Mouse (Mus musculus): Measurements from ENCODE around the gene Med1.
A peak's percentile ranks its signal among the peaks of the same experiment; 100 is the strongest.

Med1 gene

DNA sequence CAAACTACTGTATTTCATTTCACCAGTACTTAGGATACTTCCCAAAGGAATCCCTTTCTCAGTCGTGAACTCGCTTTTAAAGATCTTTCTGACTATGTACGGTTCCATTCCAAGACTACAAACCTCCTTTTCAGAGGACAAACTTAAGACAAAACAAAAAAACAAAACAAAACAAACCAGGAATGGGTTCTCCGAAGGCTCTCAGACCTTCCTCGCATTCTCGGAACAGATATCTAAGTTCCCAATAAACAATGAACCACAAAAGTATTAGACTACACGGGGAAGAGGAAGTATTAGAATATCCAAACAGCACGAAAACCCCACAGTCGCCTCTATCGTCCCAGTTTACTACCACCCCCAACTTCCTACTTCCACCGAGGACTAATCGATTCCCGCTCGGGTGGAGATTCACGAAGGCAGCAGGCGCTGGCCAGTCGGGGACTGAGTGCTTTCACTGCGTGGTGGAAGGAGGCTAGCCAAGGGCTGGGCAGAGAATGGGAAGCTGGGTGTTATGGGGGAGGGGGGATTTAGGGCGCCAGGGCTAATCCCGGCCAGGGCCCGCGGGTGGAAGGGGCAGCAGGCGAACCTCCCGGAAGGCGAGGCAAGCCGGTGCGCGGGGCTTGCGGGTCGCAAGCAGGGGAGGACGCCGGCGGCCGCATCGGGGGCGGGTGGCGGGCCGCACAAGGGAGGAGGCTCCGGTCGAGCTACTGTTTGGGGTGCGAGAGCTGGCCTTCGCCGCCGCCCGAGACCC is 44.4 kb downstream of the Med1 start:
- DNase-seq, result peak; percentile 48

DNA sequence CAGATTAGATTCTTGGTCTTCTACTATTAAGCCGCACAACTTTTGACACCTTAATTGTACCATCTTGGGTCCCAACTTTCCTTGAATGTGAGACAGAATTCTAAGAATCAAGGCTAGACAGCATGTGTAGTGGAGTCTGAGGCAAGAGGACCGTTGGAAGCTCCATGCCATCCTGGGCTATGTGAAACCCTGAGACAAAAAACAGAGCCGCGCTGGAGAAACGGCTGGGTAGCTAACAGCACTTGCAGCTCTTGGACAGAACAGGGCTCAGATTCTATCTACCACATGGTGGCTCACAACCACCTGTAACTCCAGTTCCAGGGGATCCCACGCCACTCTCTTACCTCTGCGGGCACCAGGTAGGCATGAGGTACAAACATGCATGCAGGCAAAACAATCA is 47.2 kb downstream of the Med1 start:
- no peak for DNase-seq

DNA sequence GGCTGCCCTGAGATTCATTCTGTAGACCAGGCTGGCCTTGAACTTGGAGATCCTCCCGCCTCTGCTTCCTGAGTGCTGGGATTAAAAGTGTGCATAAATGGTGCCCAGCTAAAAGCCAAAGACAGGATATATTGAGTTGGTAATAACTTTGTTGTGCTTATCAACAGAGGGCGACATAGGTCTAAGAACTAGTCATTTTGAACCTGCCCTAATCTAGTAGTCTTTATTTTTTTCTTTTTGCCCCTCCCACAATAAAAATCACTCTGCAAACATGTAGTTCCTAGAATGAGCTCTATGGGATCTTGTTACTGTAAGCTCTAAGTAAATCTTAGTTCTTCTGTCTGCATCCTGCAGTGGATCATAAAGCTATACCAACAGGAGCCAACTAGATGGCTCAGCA is 50.5 kb downstream of the Med1 start:
- DNase-seq, result no peak

DNA sequence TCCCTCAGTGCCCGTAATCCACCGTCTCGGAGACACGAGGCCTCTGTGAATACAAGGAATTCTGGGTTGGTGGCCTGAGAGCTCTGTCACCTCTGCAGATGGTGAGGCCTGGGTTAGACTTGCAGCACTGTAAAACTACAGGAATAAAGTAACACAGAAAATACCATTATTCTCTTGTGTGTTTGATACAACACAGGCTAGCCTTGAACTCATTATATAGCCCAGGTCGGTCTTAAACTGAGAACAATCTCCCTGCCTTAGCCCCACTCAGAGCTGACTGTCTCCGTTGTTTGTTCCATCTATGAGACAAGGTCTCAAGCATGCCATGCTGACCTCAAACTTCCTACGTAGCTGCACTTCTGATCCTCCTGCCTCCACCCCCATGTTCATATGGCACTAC is 54.2 kb downstream of the Med1 start:
- DNase-seq, result no peak

DNA sequence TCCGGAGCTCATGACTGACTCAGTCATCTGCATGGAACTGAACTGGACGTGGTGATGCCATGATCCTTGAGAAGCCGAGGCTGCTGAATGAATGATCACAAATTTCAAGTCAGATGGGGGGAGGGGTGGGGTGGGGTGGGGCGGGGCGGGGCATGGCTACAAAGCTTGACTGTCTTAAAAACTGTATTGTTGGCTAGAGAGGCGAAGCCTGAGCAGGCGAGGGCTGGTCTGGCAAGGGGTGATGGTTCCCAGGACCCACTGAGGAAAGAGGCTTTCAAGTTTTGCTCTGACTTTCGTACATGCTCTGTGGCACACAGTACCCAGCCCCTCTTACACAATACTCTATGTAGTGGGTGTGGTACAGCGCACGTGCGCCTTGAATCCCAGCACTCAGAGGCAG is 55.3 kb downstream of the Med1 start:
- DNase-seq, result no peak

DNA sequence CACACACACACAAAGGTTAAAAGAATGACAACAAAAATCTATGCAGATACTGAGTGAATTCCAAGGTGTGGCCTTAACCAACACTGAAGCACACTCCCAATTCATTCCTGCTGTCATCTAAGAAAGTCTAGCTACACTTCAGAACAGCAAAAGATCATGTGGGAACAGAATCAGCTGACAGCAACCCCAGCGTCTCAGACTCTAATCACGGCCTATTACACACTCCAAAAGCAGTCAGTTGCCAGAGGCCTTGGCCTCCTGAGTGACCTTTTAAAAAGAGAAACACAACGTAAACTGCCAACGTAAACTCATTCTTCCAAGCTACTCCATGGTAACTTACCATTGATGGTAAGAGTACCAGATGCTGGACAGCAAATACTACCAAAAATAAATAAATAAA is 58.1 kb downstream of the Med1 start:
- DNase-seq, result no peak

DNA sequence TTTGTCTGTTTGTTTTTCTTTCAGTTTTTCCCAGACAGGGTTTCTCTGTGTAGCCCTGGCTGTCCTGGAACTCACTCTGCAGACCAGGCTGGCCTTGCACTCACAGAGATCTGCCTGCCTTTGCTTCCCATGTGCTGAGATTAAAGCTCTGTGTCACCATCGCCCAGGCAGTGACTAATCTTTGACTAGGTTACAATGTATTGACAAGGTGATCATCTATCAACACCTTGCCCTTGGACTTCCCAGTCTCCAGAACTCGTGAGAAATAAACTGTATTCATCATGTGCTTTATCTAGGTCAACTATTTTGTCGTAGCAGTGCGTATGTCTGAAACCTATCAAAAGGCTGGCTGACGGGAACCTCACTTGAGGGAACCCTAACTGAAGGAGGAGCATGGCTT is 69.7 kb downstream of the Med1 start:
- DNase-seq, result no peak

DNA sequence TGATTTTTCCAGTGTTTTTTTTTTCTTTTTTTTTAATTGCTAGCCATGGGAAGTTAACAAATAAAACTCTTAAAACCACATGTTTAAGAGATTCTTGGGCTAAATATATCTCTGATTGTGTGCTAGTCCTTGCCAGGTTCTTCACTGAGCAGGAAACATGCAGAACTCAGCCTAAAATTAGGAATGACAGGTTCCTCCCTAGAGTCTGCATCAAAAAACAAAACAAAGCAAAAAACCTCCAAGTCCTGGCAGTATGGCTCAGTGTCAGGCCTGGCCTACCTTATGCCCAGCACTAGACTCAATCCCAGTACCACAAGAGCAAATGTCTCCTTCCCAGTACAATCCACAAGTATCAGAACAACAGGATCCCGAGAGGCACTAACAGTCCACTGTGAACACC is 78.7 kb downstream of the Med1 start:
- DNase-seq, result no peak

DNA sequence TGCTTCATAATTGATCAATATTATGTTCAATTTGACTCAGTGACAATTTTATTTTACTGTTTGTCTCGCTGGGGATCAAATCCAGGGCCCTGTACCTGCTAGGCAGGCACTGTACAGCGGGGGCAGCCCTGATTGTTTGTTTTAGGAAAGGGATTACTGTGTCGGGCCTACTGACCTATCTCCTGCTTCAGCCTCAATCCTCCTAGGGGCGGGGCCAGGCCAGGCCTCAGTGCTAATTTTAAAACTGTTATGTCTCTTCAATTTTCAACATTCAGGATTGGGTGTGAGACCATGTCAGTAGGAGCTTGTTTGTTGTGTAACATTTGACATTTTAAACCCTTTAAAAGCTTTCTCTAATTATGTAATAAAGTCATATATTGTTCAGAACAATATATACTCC is 79.6 kb downstream of the Med1 start:
- no peak for DNase-seq

DNA sequence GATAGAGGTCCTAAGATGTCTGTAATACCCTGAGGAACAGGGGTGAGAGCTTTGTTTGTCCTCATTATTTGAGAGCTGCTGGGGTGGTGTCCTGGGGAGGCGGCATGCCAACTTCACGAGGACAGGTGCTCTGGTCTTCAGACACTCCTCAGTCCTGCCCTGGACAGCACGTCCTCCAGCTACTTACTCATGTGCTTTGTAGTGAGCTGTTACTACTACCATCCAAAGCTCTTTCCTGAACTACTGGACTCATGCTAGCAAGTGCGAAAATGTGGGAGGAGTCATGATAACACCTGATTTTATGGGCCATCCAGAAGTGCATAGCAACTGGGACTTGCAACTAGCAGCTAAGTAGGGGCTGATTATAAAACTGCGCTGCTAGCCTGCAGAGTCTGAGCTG is 83.4 kb downstream of the Med1 start:
- DNase-seq, result no peak

All from layer of hippocampus, adult 9-11 months (tissue).